Mouse (Mus musculus) neural tube, embryonic 11.5 days (tissue): Measurements from ENCODE around the gene Fam122a. TPM values are rescaled to one million over a fixed set of nuclear protein-coding genes. Genes with fewer than 3 reads are reported as not detected.

ENCODE experiments used
- ATAC-seq: fragments of 200-750 bp; cut with Nextera tagmentation; 2 replicates; pipeline ENCODE4 v1.8.0; 2017; ENCODE audit warnings: moderate number of reproducible peaks, mild to moderate bottlenecking, moderate TSS enrichment, moderate library complexity; ENCODE audit not compliant: insufficient read depth, low FRiP score, low TSS enrichment
- DNase-seq: peaks from one replicate; pipeline ENCODE4 v3.0.0-alpha.2; 2015; ENCODE audit warnings: low spot score
- H3K27ac ChIP-seq: fragments of 300-500 bp; sonication (generic); 2 replicates; pipeline ENCODE4 v1.5.1; 2014; ENCODE audit warnings: low read depth, mild to moderate bottlenecking, low read length
- H3K27me3 ChIP-seq: fragments of 300-500 bp; sonication (generic); 2 replicates; pipeline ENCODE4 v1.6.1; 2014; ENCODE audit warnings: mild to moderate bottlenecking, low read length, mixed read lengths; ENCODE audit not compliant: control insufficient read depth, insufficient read depth
- H3K36me3 ChIP-seq: fragments of 300-500 bp; sonication (generic); 2 replicates; pipeline ENCODE4 v1.6.1; 2014; ENCODE audit warnings: mild to moderate bottlenecking, low read length, moderate library complexity, mixed read lengths; ENCODE audit not compliant: control insufficient read depth, insufficient read depth
- H3K4me1 ChIP-seq: fragments of 300-500 bp; sonication (generic); 2 replicates; pipeline ENCODE4 v1.6.1; 2014; ENCODE audit warnings: low read length, mixed read lengths; ENCODE audit not compliant: control insufficient read depth, insufficient read depth
- H3K4me2 ChIP-seq: fragments of 300-500 bp; sonication (generic); 2 replicates; pipeline ENCODE4 v1.6.1; 2014; ENCODE audit warnings: low read depth, mild to moderate bottlenecking, moderate library complexity
- H3K4me3 ChIP-seq: fragments of 300-500 bp; sonication (generic); 2 replicates; pipeline ENCODE4 v1.5.1; 2014; ENCODE audit warnings: low read depth, low read length
- H3K9ac ChIP-seq: fragments of 300-500 bp; sonication (generic); 2 replicates; pipeline ENCODE4 v1.6.1; 2014; ENCODE audit warnings: mild to moderate bottlenecking, low read length
- H3K9me3 ChIP-seq: fragments of 300-500 bp; sonication (generic); 2 replicates; pipeline ENCODE4 v1.6.1; 2016; ENCODE audit warnings: low read length; ENCODE audit not compliant: control insufficient read depth
- WGBS: fragments of 180-500 bp; shearing (Covaris S2); extraction: QIAGEN DNeasy Blood & Tissue Kit; methylation state at CpG from one replicate; pipeline ENCODE4 v1.1.7; 2014; 5-methylcytosine and 5-hydroxymethylcytosine counted together
- polyA plus RNA-seq: library from polyadenylated mRNA; unstranded; fragments of >200 nt; fragmentation: Nextera tagmentation; extraction: Ambion mirVana; gene quantifications from 2 replicates; pipeline ENCODE4 v1.2.1, GENCODE M21; 2014

The Fam122a gene
- polyA plus RNA-seq, 1 experiment from 2014 or later, result 42.2 TPM

DNA sequence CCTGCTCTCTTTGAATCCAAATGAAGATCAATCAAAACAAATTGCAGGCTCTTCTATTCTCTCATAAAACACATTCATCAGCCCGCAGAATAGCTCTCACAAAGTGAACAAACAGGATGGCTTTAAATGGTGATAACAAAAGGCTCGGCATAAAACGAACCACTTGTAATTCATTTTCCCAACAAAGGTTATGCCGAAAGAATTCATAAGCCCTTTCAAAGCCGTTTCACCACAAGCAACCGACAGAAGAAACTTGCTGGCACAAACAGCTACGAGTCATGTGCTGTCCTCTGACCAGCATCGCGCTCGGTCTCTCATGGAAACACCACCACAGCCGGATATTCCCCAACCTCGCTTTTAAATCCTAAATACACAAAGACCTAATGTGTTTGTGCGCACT is 23.8 kb downstream of the Fam122a start:
- Histone ChIP-seq H3K27me3 (no peaks in the 10 kb centered on the region), H3K4me2 (peak overlapping the region; percentile 1; the same call in 1 of the 2 replicates), H3K9ac (peak overlapping the region; percentile 42), H3K4me3 (no peak overlapping the region), H3K4me1 (peaks cover 6% of the 10 kb centered on the region; the same call in 1 of the 2 replicates), H3K36me3 (no peaks in the 10 kb centered on the region), H3K9me3 (no peaks in the 10 kb centered on the region), H3K27ac (0 out of 2 replicates have a peak overlapping the region, but pooled peaks have one; percentile 39)
- WGBS, result 50% methylated on average over 13 of the region's 13 CpGs
- DNase-seq (peak; percentile 35), ATAC-seq (no peak)

DNA sequence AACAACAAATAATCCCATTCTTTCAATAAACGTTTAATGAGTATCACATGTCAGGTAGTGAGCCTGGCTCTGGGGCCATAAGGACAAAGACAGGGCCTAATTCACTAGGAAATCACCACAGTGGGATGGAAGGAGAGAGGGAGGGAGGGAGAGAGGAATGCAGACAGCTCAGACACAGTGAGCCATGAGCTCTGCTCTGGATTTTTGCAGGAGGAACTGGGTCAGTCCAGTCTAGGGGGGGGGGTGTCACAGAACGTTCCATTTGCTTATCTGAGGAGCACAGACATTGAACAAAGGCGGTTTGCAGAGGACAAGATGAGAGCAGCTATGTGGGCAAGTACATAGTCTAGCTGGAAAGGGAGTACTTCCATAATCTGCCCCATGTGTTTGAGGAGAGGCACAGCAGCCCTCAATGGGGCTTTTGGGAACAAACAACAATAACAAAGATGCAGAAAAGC is 24.7 kb downstream of the Fam122a start:
- Histone ChIP-seq H3K9ac (no peak overlapping the region), H3K27ac (0 out of 2 replicates have a peak overlapping the region, but pooled peaks have one; percentile 50), H3K4me1 (peaks cover 6% of the 10 kb centered on the region; the same call in 1 of the 2 replicates), H3K4me3 (no peak overlapping the region), H3K9me3 (no peaks in the 10 kb centered on the region), H3K4me2 (no peak overlapping the region), H3K36me3 (no peaks in the 10 kb centered on the region), H3K27me3 (no peaks in the 10 kb centered on the region)
- ATAC-seq (peak; percentile 50), DNase-seq (peak; percentile 55)
- 35% methylated on average over 3 of the region's 3 CpGs for WGBS

DNA sequence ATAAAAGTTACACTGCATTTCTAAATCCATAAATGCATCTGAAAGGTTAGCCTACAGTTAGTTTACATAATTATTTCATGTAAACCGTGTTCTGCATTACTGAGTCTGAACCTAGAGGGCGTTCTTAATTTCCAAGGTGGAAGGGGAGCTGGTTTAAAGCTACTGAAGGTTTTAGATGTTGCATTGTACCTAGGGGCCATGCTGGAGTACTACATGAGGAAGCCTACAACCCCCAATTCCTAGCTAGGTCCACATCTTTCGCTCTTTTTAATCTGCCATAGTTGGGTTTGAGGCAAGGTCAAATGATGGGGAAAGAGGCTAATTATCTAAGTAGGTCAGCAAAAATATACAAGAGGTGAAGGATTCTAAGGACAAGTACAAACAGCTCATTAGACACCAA is 25.5 kb downstream of the Fam122a start:
- 91% methylated on average over 3 of the region's 3 CpGs for whole genome bisulfite sequencing
- peaks cover 6% of the 10 kb centered on the region; the same call in 1 of the 2 replicates for H3K4me1 ChIP-seq
- ATAC-seq (no peak), DNase-seq (no peak)
- no peak overlapping the region for H3K27ac ChIP-seq
- H3K9ac ChIP-seq, result no peak overlapping the region
- no peaks in the 10 kb centered on the region for H3K36me3 ChIP-seq
- H3K27me3 ChIP-seq, result no peaks in the 10 kb centered on the region
- no peak overlapping the region for H3K4me3 ChIP-seq
- H3K4me2 ChIP-seq, result no peak overlapping the region
- H3K9me3 ChIP-seq, result no peaks in the 10 kb centered on the region

DNA sequence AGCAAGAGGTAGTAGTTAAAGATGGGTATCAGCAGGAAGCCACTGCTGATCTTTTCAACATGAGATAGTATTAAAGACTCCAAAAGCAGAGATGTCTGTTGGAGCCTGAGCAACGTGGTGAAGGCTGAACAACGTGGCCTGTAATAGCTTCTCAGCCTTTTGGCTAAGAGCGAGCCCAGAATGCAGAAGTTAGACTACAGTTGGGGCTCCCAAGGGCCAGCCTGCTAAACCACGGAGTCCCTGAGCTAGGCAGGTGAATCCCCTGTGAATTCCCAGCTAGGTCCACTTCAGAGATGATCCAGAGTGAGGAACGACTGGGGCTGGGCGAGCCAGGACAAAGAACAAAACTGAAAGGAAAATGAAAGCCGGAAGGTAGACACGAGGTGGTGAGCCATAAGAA is 26.4 kb downstream of the Fam122a start:
- DNase-seq (no peak), ATAC-seq (no peak)
- Histone ChIP-seq H3K4me2 (no peak overlapping the region), H3K9me3 (no peaks in the 10 kb centered on the region), H3K27ac (no peak overlapping the region), H3K4me1 (peaks cover 6% of the 10 kb centered on the region; the same call in 1 of the 2 replicates), H3K36me3 (no peaks in the 10 kb centered on the region), H3K4me3 (no peak overlapping the region), H3K9ac (no peak overlapping the region), H3K27me3 (no peaks in the 10 kb centered on the region)
- 93% methylated on average over 8 of the region's 8 CpGs for WGBS

DNA sequence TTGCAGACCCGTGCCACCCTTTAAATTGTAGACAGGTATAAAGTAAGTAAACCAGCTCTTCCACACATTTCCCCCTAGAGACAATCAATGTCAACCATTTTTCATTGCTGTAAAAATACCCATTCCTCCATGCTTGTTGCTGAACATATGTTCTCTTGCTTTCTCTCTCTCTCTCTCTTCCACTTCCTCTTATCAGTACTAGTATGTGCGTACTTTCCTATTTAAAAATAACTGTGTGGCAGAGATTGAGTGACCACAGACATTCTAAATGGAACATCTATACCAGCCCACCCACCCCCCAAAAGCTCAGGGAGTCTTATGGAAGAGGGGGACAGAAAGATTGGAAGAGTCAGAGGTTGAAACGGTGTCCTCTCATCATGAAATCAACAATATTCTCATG is 32.8 kb downstream of the Fam122a start:
- 88% methylated on average over 3 of the region's 3 CpGs for WGBS
- DNase-seq (no peak), ATAC-seq (no peak)
- Histone ChIP-seq H3K4me2 (no peak overlapping the region), H3K36me3 (no peaks in the 10 kb centered on the region), H3K9me3 (no peaks in the 10 kb centered on the region), H3K27ac (no peak overlapping the region), H3K9ac (no peak overlapping the region), H3K27me3 (no peaks in the 10 kb centered on the region), H3K4me1 (no peaks in the 10 kb centered on the region), H3K4me3 (no peak overlapping the region)

DNA sequence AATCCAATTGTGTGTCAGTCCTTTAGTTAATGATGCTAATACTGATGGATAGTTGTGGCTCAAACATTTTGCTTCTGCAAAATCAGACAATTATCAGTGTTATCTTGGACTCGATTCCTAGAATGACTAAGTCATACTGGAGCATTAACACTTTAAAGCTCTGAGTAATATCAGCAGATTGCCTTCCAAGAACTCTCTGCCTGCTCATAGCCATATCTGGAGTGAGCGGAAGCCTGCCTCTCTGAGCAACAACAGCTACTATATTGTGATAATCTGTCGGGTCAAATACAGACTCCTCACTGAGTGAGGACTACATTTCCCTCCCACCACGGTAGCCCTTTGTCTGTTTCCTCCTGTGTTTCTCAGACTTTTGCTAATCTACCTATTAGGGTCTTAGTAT is 37.4 kb downstream of the Fam122a start:
- H3K9me3 ChIP-seq, result no peaks in the 10 kb centered on the region
- DNase-seq (no peak), ATAC-seq (no peak)
- no peak overlapping the region for H3K27ac ChIP-seq
- H3K9ac ChIP-seq, result no peak overlapping the region
- no peak overlapping the region for H3K4me2 ChIP-seq
- no peaks in the 10 kb centered on the region for H3K27me3 ChIP-seq
- no peaks in the 10 kb centered on the region for H3K4me1 ChIP-seq
- WGBS, result 90% methylated on average over 4 of the region's 4 CpGs
- no peak overlapping the region for H3K4me3 ChIP-seq
- no peaks in the 10 kb centered on the region for H3K36me3 ChIP-seq

DNA sequence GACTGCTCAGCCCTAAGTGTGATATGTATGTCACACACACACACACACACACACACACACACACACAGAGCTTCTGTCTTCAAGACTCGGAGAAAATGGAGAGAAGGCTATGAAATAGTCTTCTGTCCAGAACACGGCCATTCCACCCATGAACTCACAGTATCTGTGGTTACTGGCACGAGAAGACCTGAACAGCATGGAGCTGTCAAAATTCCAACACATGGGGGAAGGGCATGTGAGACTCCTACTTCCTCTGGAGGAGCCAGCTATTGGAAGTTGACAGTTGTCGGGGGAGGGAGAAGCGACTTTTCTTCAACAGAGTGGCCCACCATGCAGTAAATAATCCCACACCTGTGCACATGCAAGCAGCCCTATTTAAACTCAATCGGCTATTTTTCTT is 42.9 kb downstream of the Fam122a start:
- Histone ChIP-seq H3K4me1 (no peaks in the 10 kb centered on the region), H3K27ac (no peak overlapping the region), H3K27me3 (no peaks in the 10 kb centered on the region), H3K4me3 (no peak overlapping the region), H3K4me2 (no peak overlapping the region), H3K36me3 (no peaks in the 10 kb centered on the region), H3K9me3 (no peaks in the 10 kb centered on the region), H3K9ac (no peak overlapping the region)
- DNase-seq, result no peak
- WGBS, result 85% methylated on average over 6 of the region's 6 CpGs
- ATAC-seq, result no peak

DNA sequence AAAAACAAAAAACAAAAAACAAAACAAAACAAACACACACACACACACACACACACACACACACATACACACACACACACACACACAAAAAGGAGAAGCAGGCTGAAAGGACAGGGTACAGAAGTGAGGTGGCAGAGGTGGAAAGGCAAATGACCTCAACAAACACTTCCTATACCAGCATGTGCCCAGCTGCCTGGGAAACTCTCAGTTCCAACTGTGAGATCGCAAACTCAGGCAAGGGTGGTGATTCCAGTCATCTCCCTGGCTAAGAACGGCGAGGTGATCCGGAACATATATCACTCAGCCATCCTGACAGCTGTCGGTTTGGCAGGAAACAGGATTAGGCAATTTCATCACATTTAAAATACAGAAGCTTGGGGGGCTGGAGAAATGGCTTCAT is 44.7 kb downstream of the Fam122a start:
- no peaks in the 10 kb centered on the region for H3K9me3 ChIP-seq

DNA sequence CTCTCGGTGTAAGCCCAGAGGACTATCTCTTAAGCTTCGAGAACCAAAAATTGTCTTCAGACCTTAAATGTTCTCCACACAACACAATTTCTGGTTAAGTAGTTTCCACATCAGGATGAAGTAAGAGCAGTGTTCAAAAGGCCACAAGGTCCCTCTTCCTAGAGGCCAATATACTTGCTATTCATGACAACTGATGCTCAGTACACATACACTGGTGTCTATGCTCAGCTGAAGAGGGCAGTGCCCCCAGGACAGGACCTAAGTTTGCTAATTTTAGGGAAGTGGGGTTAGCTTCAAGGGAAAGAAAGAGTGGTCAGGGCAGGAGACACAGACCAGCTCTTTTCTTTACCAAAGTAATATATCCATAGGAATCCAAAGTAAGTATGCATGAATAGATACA is 45.8 kb downstream of the Fam122a start:
- Histone ChIP-seq H3K4me2 (no peak overlapping the region), H3K27ac (no peak overlapping the region), H3K36me3 (no peaks in the 10 kb centered on the region), H3K4me1 (no peaks in the 10 kb centered on the region), H3K4me3 (no peak overlapping the region), H3K9me3 (no peaks in the 10 kb centered on the region), H3K27me3 (no peaks in the 10 kb centered on the region), H3K9ac (no peak overlapping the region)
- 92% methylated on average over 2 of the region's 2 CpGs for WGBS
- ATAC-seq, result no peak
- DNase-seq, result no peak

More for the DNA sequence above, 44.7 kb downstream of the Fam122a start:
- no peak overlapping the region for H3K27ac ChIP-seq
- WGBS, result 84% methylated on average over 5 of the region's 5 CpGs
- no peak for DNase-seq
- H3K9ac ChIP-seq, result no peak overlapping the region
- H3K36me3 ChIP-seq, result no peaks in the 10 kb centered on the region
- no peaks in the 10 kb centered on the region for H3K27me3 ChIP-seq
- H3K4me2 ChIP-seq, result no peak overlapping the region
- no peak overlapping the region for H3K4me3 ChIP-seq
- no peaks in the 10 kb centered on the region for H3K4me1 ChIP-seq
- ATAC-seq, result no peak
